Mouse (Mus musculus) stomach, embryonic 14.5 days (tissue): Measurements from ENCODE around the gene Cfl1. TPM values are rescaled to one million over a fixed set of nuclear protein-coding genes. Genes with fewer than 3 reads are reported as not detected.

Source experiments
- ATAC-seq: fragments of 200-750 bp; cut with Nextera tagmentation; 2 replicates; pipeline ENCODE4 v1.8.0; 2017; ENCODE audit warnings: low read depth, moderate TSS enrichment; ENCODE audit not compliant: insufficient number of reproducible peaks, insufficient read depth, low FRiP score
- H3K27ac ChIP-seq: fragments of 300-500 bp; sonication (generic); 2 replicates; pipeline ENCODE4 v1.5.1; 2014; ENCODE audit warnings: mild to moderate bottlenecking, low read length, moderate library complexity, mixed read lengths
- H3K27me3 ChIP-seq: fragments of 300-500 bp; sonication (generic); 2 replicates; pipeline ENCODE4 v1.6.1; 2014; ENCODE audit warnings: low read length, control low read depth, mixed read lengths; ENCODE audit not compliant: control insufficient read depth, insufficient read depth
- H3K36me3 ChIP-seq: fragments of 300-500 bp; sonication (generic); 2 replicates; pipeline ENCODE4 v1.6.1; 2014; ENCODE audit warnings: mild to moderate bottlenecking, control low read depth, low read length, moderate library complexity, mixed read lengths; ENCODE audit not compliant: control insufficient read depth, insufficient read depth
- H3K4me1 ChIP-seq: fragments of 300-500 bp; sonication (generic); 2 replicates; pipeline ENCODE4 v1.6.1; 2014; ENCODE audit warnings: low read length, control low read depth, mixed read lengths; ENCODE audit not compliant: control insufficient read depth, insufficient read depth
- H3K4me2 ChIP-seq: fragments of 300-500 bp; sonication (generic); replicated peaks from 2 replicates; pipeline ENCODE4 v1.6.1; 2014; ENCODE audit warnings: low read depth, low read length, control low read depth
- H3K4me3 ChIP-seq: fragments of 300-500 bp; sonication (generic); 2 replicates; pipeline ENCODE4 v1.5.1; 2014; ENCODE audit warnings: low read depth, low read length, control low read depth
- H3K9ac ChIP-seq: fragments of 300-500 bp; sonication (generic); replicated peaks from 2 replicates; pipeline ENCODE4 v1.6.1; 2014; ENCODE audit warnings: low read depth, mild to moderate bottlenecking, control low read depth, low read length, moderate library complexity, mixed read lengths
- H3K9me3 ChIP-seq: fragments of 300-500 bp; sonication (generic); 2 replicates; pipeline ENCODE4 v1.6.1; 2016; ENCODE audit warnings: low read depth, low read length, control low read depth; ENCODE audit not compliant: control insufficient read depth
- WGBS: fragments of 180-500 bp; shearing (Covaris S2); extraction: QIAGEN DNeasy Blood & Tissue Kit; methylation state at CpG from one replicate; pipeline ENCODE4 v1.1.7; 2014; 5-methylcytosine and 5-hydroxymethylcytosine counted together
- polyA plus RNA-seq: library from polyadenylated mRNA; unstranded; fragments of >200 nt; fragmentation: Nextera tagmentation; extraction: Ambion mirVana; gene quantifications from 2 replicates; pipeline ENCODE4 v1.2.1, GENCODE M21; 2014

Cfl1 gene
- polyA plus RNA-seq, 1 experiment from 2014 or later = 2,937 TPM

DNA sequence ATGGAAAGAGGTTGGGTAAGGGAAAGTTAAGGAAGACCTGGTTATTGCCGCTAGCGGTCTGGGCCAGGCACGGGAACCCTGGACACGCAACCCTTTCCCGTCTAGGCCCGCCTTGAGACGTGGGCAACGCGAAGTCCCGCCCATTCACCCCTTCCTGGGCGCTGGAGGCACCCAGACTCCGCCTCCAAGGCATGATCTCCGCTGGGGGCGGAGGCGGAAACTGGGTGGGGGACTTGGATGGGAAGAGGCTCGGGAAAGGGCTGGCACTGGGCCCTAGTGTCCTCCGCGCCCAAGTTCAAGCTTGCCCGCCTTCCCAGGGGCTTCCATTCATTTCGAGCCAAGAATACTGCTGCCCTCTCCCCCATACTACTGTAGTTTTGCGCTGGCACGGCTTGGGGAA lies 16.5 kb upstream of the Cfl1 start, which contains the start of gene Efemp2:
Gene Efemp2, plus strand, starts transcription at position 235 of the 400 bp plus-strand sequence.
- WGBS = 0% methylated on average over 22 of the region's 22 CpGs
- H3K27ac ChIP-seq = peak within 1 kb of the TSS; percentile 90
- peak within 1 kb of the TSS; percentile 70 for H3K9ac ChIP-seq
- H3K27me3 ChIP-seq = no peaks in the 10 kb centered on the region
- H3K36me3 ChIP-seq = peaks cover 6% of the 10 kb centered on the region; the same call in 1 of the 2 replicates
- no peaks in the 10 kb centered on the region for H3K9me3 ChIP-seq
- peaks cover 5% of the 10 kb centered on the region for H3K4me1 ChIP-seq
- ATAC-seq = peak; percentile 82
- H3K4me2 ChIP-seq = peak within 1 kb of the TSS; percentile 82
- peak within 1 kb of the TSS; percentile 55 for H3K4me3 ChIP-seq

DNA sequence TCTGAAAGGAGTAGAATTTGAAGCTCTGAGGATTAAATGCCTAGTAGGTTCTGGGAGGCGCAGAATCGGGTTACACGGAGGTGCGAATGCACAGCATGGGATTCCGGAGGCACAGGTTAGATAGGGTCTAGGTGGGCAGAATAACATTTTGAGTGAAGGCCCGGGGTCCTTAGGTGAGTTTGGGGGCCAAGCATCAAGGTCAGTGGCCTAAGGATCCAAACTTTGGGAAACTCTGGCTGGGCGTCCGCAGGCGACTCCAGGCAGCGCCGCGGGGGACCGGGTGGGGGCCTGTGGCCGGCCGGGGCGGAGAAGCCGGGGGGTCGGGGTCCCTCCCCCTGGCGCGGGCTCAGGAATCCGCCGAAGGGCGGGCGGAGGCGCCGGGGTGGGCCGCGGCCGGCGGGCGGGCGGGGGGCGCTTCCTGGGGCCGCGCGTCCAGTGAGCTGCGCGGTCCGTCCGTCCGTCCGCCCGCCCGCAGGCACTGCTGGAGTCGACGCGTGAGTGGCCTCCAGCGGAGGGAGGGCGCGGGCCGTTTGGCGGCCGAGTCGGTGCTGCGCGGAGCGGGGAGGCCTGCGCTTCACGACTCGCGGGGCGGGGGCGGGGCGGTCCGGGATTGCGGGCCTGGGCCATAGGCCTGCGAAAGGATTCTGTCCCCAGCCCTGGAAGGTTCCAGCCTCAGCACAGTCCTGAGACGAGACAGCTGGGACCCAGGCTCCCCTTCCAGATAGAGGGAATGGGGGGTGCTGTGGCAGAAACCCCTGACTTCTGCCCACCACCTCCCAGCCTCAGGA lies 15.8 kb upstream of the Cfl1 start:
- Histone ChIP-seq H3K4me2 (peak overlapping the region; percentile 82), H3K27ac (peak overlapping the region; percentile 90), H3K4me3 (peak overlapping the region; percentile 55), H3K9ac (peak overlapping the region; percentile 70), H3K36me3 (peaks cover 10% of the 10 kb centered on the region; the same call in 1 of the 2 replicates), H3K9me3 (no peaks in the 10 kb centered on the region), H3K4me1 (peaks cover 5% of the 10 kb centered on the region), H3K27me3 (no peaks in the 10 kb centered on the region)
- ATAC-seq = peak; percentile 50
- under 1% methylated on average over 33 of the region's 68 CpGs for WGBS

DNA sequence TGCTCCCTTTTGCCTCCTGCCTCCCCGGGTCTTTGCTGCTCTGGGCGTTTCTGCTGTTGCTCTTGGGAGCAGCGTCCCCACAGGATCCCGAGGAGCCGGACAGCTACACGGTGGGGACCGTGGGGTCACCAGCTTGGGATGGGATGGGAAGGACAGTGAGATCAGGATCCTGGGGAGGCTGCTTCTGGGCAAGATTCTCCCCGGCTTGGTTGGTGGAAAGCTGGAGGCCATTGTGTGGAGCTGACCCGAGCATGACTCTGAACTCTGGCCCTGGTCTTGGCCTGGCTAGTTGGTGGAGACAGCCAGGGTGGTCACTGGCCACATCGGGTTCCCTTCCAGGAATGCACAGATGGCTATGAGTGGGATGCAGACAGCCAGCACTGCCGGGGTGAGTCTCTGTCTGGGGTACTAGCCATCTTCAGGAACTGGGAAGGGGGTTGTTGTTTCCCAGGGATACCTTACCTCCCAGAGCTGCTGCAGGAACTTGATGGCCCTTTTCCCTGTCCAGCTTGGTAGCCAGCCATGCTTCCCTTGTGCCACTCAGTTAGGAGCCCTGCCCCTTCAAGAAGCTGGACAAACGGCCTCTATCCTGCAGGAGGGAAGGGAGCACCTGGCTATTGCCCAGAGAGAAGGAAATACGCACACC lies 15.1 kb upstream of the Cfl1 start:
- Histone ChIP-seq H3K9me3 (no peaks in the 10 kb centered on the region), H3K27me3 (no peaks in the 10 kb centered on the region), H3K36me3 (peaks cover 11% of the 10 kb centered on the region; the same call in 1 of the 2 replicates), H3K4me2 (peak overlapping the region; percentile 82), H3K27ac (peak overlapping the region; percentile 90), H3K4me3 (peak overlapping the region; percentile 55), H3K9ac (peak overlapping the region; percentile 70), H3K4me1 (peaks cover 5% of the 10 kb centered on the region)
- no peak for ATAC-seq
- 13% methylated on average over 13 of the region's 13 CpGs for WGBS

DNA sequence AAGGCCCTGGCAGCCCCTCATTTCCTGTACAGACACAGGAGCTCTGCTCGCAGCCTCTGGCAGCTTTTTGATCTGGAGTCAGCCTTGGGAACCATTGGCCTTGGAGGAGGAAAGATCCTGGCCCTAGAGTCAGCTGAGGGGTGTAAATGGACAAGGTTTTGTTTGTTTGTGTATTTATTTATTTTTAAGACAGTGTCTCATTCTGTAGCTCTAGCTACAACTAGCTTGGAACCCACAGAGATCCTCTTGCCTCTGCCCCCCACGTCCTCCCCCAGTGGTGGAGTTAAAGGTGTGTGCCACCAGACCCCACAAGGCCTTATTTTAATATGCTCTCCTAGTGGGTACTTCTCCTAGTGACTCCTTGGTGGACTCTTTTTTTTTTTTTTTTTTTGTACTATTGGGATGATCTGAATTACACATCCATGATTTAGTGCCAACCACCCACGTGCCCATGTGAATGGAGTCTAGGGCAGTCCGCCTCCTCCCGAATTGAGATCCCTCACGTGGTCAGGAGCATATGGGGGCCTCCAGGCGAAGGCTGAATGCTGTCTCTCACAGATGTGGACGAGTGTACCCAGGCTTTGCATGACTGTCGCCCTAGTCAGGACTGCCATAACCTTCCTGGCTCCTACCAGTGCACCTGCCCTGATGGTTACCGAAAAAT lies 13.1 kb upstream of the Cfl1 start:
- H3K36me3 ChIP-seq = peaks cover 17% of the 10 kb centered on the region
- WGBS = 90% methylated on average over 10 of the region's 10 CpGs
- peaks cover 5% of the 10 kb centered on the region for H3K4me1 ChIP-seq
- no peaks in the 10 kb centered on the region for H3K27me3 ChIP-seq
- ATAC-seq = no peak
- no peak overlapping the region for H3K4me2 ChIP-seq
- no peak overlapping the region for H3K27ac ChIP-seq
- H3K4me3 ChIP-seq = no peak overlapping the region
- H3K9ac ChIP-seq = no peak overlapping the region
- H3K9me3 ChIP-seq = no peaks in the 10 kb centered on the region

DNA sequence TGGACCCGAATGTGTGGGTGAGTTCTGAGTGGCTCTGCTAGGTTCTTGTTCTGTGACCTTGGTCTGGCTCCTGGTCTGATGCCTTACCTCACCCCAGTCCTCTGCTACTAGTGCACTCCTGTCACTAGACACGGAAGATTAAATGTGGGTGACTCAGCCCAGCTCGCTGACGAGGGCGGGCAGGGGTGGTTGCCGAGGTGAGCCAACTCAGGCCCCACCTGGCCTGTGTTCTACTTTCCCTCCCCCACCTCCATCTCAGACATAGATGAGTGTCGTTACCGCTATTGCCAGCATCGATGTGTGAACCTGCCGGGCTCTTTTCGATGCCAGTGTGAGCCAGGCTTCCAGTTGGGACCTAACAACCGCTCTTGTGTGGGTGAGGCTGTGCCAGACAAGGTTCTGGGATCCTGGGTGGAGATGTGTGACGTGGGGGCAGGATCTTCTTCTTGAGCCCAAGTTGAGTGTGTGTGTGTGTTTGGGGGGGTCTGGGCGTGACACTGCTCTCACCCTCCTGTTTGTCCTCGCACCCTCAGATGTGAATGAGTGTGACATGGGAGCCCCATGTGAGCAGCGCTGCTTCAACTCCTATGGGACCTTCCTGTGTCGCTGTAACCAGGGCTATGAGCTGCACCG lies 12.5 kb upstream of the Cfl1 start:
- peaks cover 23% of the 10 kb centered on the region for H3K36me3 ChIP-seq
- no peak for ATAC-seq
- no peak overlapping the region for H3K27ac ChIP-seq
- WGBS = 87% methylated on average over 18 of the region's 18 CpGs
- H3K4me2 ChIP-seq = no peak overlapping the region
- H3K4me3 ChIP-seq = no peak overlapping the region
- H3K9ac ChIP-seq = no peak overlapping the region
- H3K4me1 ChIP-seq = peaks cover 5% of the 10 kb centered on the region
- H3K9me3 ChIP-seq = no peaks in the 10 kb centered on the region
- no peaks in the 10 kb centered on the region for H3K27me3 ChIP-seq

DNA sequence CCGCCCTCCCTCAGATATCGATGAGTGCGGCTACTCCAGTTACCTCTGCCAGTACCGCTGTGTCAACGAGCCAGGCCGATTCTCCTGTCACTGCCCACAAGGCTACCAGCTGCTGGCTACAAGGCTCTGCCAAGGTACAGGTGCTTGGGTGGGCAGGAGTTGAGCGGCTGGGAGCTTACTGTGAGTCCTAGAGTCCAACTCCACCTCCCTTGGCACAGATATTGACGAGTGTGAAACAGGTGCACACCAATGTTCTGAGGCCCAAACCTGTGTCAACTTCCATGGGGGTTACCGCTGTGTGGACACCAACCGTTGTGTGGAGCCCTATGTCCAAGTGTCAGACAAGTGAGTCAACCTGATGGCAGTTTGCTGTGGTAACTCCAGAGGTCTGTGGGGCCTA lies 10.2 kb upstream of the Cfl1 start:
- ATAC-seq = no peak
- Histone ChIP-seq H3K4me1 (peaks cover 5% of the 10 kb centered on the region), H3K4me2 (no peak overlapping the region), H3K27me3 (no peaks in the 10 kb centered on the region), H3K4me3 (no peak overlapping the region), H3K9ac (no peak overlapping the region), H3K9me3 (no peaks in the 10 kb centered on the region), H3K36me3 (peaks cover 42% of the 10 kb centered on the region), H3K27ac (no peak overlapping the region)
- 91% methylated on average over 10 of the region's 10 CpGs for WGBS

DNA sequence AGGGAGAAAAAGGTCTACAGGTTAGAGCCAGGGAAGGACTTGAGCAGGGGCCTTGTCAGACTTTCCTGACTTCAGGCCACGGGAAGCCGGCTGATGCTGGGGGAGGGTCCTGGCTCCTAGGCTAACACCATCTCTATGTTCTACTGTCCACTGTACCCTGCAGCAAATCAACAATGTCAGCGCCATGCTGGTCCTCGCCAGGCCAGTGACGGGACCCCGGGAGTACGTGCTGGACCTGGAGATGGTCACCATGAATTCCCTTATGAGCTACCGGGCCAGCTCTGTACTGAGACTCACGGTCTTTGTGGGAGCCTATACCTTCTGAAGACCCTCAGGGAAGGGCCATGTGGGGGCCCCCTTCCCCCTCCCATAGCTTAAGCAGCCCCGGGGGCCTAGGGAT lies 8.9 kb upstream of the Cfl1 start:
- no peak for ATAC-seq
- H3K4me1 ChIP-seq = 0 out of 2 replicates have a peak, but pooled peaks cover under 1% of the 10 kb centered on the region
- no peaks in the 10 kb centered on the region for H3K9me3 ChIP-seq
- peaks cover 53% of the 10 kb centered on the region for H3K36me3 ChIP-seq
- WGBS = 90% methylated on average over 10 of the region's 10 CpGs
- H3K27me3 ChIP-seq = no peaks in the 10 kb centered on the region
- H3K4me2 ChIP-seq = no peak overlapping the region
- H3K4me3 ChIP-seq = no peak overlapping the region
- no peak overlapping the region for H3K9ac ChIP-seq
- no peak overlapping the region for H3K27ac ChIP-seq
